Mouse (Mus musculus): ENCODE results near the gene Taf15.

DNA sequence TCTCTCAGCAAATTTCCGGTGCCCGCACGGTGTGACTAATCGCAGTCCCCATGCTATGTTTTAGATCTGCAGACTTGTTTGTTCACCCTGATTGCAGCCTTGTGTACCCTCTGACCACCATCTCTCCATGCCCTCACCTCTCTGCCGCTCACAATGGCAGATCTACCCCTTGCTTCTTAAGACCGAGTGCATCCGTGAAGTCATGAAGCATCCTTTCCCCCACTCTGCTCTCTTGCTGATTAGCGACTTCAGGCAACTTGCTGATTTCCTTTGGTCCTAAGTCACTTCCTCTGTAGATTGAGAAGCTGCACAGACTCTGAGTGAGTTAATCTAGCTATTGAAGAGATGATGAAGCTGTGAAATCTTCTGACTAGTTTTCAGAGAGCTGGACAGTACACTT lies 61.3 kb downstream of the Taf15 start:
- TF ChIP-seq HCFC1 (IDR thresholded peaks at IDR 0.05; ENCODE audit: low read depth, low read length) = no peak
- TF ChIP-seq TBP (IDR thresholded peaks at IDR 0.05; ENCODE audit: low read depth, low read length) = no peak
- no peak for TF ChIP-seq CTCF (IDR thresholded peaks at IDR 0.05 in 2 of 3, conservative IDR thresholded peaks at IDR 0.05 in 1 of 3; ENCODE audit: control insufficient read depth in 1 of 3, insufficient read depth in 1 of 3, low read depth in 2 of 3, low read length in 3 of 3, poor library complexity in 1 of 3, severe bottlenecking in 1 of 3)
- no peak for TF ChIP-seq ZC3H11A (IDR thresholded peaks at IDR 0.05; ENCODE audit: low read depth, low read length)
- TF ChIP-seq TAL1 (IDR thresholded peaks at IDR 0.05; ENCODE audit: low read length) = no peak
- no peak for TF ChIP-seq EP300 (IDR thresholded peaks at IDR 0.05; ENCODE audit: low read depth in 1 of 2, low read length in 2 of 2)
- no peak for TF ChIP-seq POLR2A (IDR thresholded peaks at IDR 0.05; ENCODE audit: control insufficient read depth in 1 of 2, insufficient read depth in 1 of 2, low read depth in 1 of 2, low read length in 2 of 2, poor library complexity in 1 of 2)
- no peak for TF ChIP-seq E2F4 (IDR thresholded peaks at IDR 0.05; ENCODE audit: borderline replicate concordance, low read depth, low read length)
- no peak for TF ChIP-seq SIN3A (IDR thresholded peaks at IDR 0.05; ENCODE audit: low read length)
- TF ChIP-seq GATA1 (IDR thresholded peaks at IDR 0.05; ENCODE audit: low read depth, low read length) = no peak
- TF ChIP-seq ZKSCAN1 (IDR thresholded peaks at IDR 0.05; ENCODE audit: low read depth, low read length) = no peak
- no peak for TF ChIP-seq NELFE (IDR thresholded peaks at IDR 0.05; ENCODE audit: low read depth, low read length)
- no peak for TF ChIP-seq BHLHE40 (IDR thresholded peaks at IDR 0.05; ENCODE audit: borderline replicate concordance, low read depth, low read length)

Measured in MEL (cell line).